Mouse (Mus musculus): ENCODE measurements at regions not wholly inside any gene's neighbourhood (a gene's known extent, or its start where the extent isn't known, plus 50 kb on each side); places are given as distances from the start of the nearest gene placed in this dataset.

DNA sequence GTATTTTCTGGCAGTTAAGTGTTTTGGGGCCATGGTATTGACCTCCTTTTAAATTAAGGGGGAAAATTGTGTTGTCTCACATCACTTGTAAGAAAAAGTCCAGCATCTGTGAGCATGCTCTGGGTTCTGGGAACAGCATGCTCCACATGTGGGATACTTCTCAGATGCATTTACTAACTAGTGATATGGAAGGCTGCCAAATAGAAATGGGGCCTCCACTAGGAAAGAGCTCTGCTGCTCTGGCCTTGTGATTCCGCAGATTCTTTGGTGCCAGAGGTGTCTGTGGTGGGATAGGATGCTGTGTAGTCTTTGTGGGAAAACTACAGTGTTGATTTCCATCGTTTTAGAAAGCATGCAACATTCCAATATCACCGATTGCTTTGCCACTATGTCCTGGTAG lies 111.2 kb upstream of the Hey2 start:
- no peaks in the 10 kb centered on the region for H3K9me3 ChIP-seq (ENCODE audit: low read depth, low read length)
- H3K9ac ChIP-seq, result no peak overlapping the region
- peak; percentile 74 for DNase-seq
- no peak overlapping the region for H3K4me3 ChIP-seq (ENCODE audit: low read depth, low read length)
- no peaks in the 10 kb centered on the region for H3K27me3 ChIP-seq (ENCODE audit: insufficient read depth, low read length)
- H3K27ac ChIP-seq (ENCODE audit: low read depth), result no peak overlapping the region
- WGBS, result 52% methylated on average over 3 of the region's 3 CpGs
- no peak overlapping the region for H3K4me2 ChIP-seq
- no peak for TF ChIP-seq CTCF (IDR thresholded peaks at IDR 0.05; ENCODE audit: low read depth)
- peak; percentile 62; the same call in 1 of the 2 replicates for ATAC-seq (ENCODE audit: insufficient read depth)
- H3K36me3 ChIP-seq (ENCODE audit: insufficient read depth), result no peaks in the 10 kb centered on the region
- no peaks in the 10 kb centered on the region for H3K4me1 ChIP-seq (ENCODE audit: insufficient read depth)

DNA sequence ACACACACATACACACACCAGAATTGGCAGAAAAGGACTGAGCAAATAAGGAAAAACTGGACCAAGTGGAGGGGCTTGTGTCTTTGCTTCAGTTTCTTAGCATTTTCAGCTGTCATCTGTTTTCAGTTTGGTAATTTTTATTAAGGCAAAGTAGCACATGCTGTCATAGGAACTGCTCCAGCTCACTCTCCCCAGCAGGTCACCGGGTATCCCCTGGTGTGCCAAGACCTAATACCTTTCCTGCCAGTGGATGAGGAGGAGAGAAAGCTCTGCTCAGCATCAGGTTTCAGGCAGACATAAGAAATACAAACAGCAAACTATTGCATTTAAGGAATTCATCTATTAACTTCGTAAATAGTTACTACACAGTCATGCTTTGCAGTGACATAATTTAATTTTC lies 109.8 kb upstream of the Hey2 start:
- H3K4me1 ChIP-seq (ENCODE audit: insufficient read depth), result no peaks in the 10 kb centered on the region
- no peak overlapping the region for H3K4me3 ChIP-seq (ENCODE audit: low read depth, low read length)
- TF ChIP-seq CTCF (IDR thresholded peaks at IDR 0.05; ENCODE audit: low read depth), result no peak
- DNase-seq, result no peak
- no peaks in the 10 kb centered on the region for H3K27me3 ChIP-seq (ENCODE audit: insufficient read depth, low read length)
- no peak overlapping the region for H3K27ac ChIP-seq (ENCODE audit: low read depth)
- WGBS, result 58% methylated on average over 2 of the region's 2 CpGs
- H3K9ac ChIP-seq, result no peak overlapping the region
- no peaks in the 10 kb centered on the region for H3K9me3 ChIP-seq (ENCODE audit: low read depth, low read length)
- no peak overlapping the region for H3K4me2 ChIP-seq
- no peaks in the 10 kb centered on the region for H3K36me3 ChIP-seq (ENCODE audit: insufficient read depth)
- ATAC-seq (ENCODE audit: insufficient read depth), result no peak

DNA sequence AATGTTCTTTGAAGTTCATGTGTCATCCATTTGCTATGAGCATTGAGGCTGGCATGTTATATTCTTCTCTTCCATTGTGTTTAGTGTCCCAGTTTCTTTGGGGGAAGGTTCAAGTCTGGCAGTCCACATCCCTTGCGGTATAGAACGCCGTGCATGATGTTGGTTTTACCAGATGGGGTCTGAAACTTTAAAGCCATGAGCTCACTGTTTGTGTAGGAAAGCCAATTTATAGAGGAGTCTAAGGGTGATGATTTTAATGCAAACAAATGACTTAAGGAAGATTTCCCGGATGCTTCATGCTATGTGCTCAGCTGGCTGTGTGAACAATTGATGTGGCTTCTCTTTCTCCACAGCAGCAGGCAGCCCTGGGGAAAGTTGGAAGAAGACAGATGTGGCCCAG lies 104.0 kb upstream of the Hey2 start:
- Histone ChIP-seq H3K27me3 (ENCODE audit: insufficient read depth, low read length) (no peaks in the 10 kb centered on the region), H3K9me3 (ENCODE audit: low read depth, low read length) (no peaks in the 10 kb centered on the region), H3K9ac (no peak overlapping the region), H3K4me3 (ENCODE audit: low read depth, low read length) (no peak overlapping the region), H3K4me1 (ENCODE audit: insufficient read depth) (no peaks in the 10 kb centered on the region), H3K4me2 (no peak overlapping the region), H3K36me3 (ENCODE audit: insufficient read depth) (no peaks in the 10 kb centered on the region), H3K27ac (ENCODE audit: low read depth) (no peak overlapping the region)
- ATAC-seq (ENCODE audit: insufficient read depth), result no peak
- WGBS, result 70% methylated on average over 4 of the region's 4 CpGs
- TF ChIP-seq CTCF (IDR thresholded peaks at IDR 0.05; ENCODE audit: low read depth), result no peak
- DNase-seq, result no peak

DNA sequence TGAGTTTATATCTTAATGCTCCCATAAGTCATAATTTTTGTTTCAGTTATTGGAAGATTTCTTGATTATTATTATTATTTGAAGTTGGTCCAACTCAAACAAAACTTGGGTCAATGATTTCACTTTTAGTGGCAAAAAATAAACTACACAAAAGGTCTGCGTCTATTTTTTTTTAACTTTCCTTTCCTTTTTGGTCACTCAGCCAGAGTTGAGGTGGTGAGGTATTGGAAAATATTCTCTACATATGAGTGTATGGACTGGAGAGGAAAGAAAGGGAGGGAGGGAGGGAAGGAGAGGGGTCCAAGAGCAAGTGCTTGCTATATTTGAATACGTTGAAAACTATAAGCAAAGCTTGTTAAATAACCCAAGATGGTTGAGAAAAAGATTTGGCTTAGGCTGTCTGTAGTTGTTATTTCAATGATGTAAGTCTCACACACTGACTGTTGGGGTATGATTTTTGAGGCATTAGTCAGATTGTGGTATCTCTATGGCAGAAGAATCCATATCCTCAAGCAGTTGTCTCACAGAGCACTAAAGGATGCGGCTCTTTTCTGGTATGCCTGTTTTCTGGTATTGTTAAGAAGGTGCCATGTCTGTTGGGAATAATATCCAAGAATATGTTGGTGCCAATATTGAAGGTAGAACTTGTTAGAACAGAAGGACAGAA lies 75.9 kb upstream of the Hey2 start:
- Histone ChIP-seq H3K4me2 (no peak overlapping the region), H3K9me3 (ENCODE audit: low read depth, low read length) (no peaks in the 10 kb centered on the region), H3K9ac (no peak overlapping the region), H3K27ac (ENCODE audit: low read depth) (no peak overlapping the region), H3K27me3 (ENCODE audit: insufficient read depth, low read length) (no peaks in the 10 kb centered on the region), H3K4me3 (ENCODE audit: low read depth, low read length) (no peak overlapping the region), H3K4me1 (ENCODE audit: insufficient read depth) (no peaks in the 10 kb centered on the region), H3K36me3 (ENCODE audit: insufficient read depth) (no peaks in the 10 kb centered on the region)
- no peak for DNase-seq
- no peak for TF ChIP-seq CTCF (IDR thresholded peaks at IDR 0.05; ENCODE audit: low read depth)
- WGBS, result 77% methylated on average over 3 of the region's 3 CpGs
- no peak for ATAC-seq (ENCODE audit: insufficient read depth)

DNA sequence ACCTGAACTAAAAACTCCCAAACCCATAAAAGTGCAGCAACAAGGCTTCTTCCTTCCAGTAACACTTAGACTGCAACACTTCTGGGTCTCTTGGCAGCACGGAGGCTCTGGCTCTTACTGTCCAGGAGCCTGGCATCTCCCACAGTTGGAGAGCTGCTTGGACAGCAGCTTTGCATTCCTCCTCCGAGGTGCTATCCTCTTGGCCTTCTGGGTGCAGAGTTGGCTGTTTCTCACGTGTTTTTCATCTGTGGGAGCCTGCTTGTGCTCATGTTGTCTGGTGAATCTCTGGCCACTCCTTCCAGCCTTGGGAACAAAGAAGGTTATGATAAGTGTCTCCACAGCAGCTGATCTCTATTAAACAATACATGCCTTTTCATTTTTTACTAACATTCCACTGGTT lies 51.2 kb upstream of the Hey2 start:
- H3K4me1 ChIP-seq (ENCODE audit: insufficient read depth), result no peaks in the 10 kb centered on the region
- peak; percentile 33 for DNase-seq
- H3K36me3 ChIP-seq (ENCODE audit: insufficient read depth), result no peaks in the 10 kb centered on the region
- H3K27ac ChIP-seq (ENCODE audit: low read depth), result no peak overlapping the region
- no peak overlapping the region for H3K4me3 ChIP-seq (ENCODE audit: low read depth, low read length)
- H3K9me3 ChIP-seq (ENCODE audit: low read depth, low read length), result no peaks in the 10 kb centered on the region
- TF ChIP-seq CTCF (IDR thresholded peaks at IDR 0.05; ENCODE audit: low read depth), result no peak
- no peaks in the 10 kb centered on the region for H3K27me3 ChIP-seq (ENCODE audit: insufficient read depth, low read length)
- ATAC-seq (ENCODE audit: insufficient read depth), result peak; percentile 44; the same call in 1 of the 2 replicates
- no peak overlapping the region for H3K4me2 ChIP-seq
- 20% methylated on average over 3 of the region's 3 CpGs for WGBS
- no peak overlapping the region for H3K9ac ChIP-seq

Measured in lung, embryonic 14.5 days (tissue).